Mouse (Mus musculus) ES-CJ7 (cell line): ENCODE results near the gene Vmn1r220.
"Not testable (repeated sequence)": the region's sequence is repeated elsewhere in the genome, so short reads cannot be mapped to it uniquely, and the experiment has no call there.

Experiments
- DNase-seq: peaks from one replicate; pipeline ENCODE4 v3.0.0; 2011; ENCODE audit warnings: low read depth, low spot score

The Vmn1r220 gene

GRCm38 (mm10) chr13:23187875-23188274 lies at the start of gene Vmn1r220:
Gene Vmn1r220, minus strand, starts transcription at chr13:23187975.
- DNase-seq, result no peak

DNA sequence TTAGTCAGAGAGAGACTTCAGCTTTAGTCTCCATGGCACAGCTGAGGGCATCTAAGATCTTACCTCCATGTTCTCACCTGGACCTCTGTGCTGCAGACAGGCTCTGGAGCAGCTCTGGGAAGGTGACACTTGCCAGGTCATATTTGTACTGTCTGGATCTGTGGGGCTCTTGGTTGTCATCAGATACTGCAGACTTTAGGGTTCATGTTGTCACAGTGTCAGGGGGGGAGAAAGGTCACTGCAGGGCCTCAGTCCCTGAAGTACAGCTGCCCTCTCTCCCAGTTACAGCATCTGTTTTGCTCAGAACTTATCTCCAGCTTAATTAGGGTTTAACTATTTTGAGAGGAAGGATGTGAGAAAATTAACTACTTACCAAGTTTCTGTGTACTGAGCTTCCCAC lies 48.1 kb upstream of the Vmn1r220 start, which contains the start of gene Vmn1r222:
TSS of gene Vmn1r222 (minus strand) at position 101 of the 400 bp plus-strand sequence.
- DNase-seq, result not testable (repeated sequence)

DNA sequence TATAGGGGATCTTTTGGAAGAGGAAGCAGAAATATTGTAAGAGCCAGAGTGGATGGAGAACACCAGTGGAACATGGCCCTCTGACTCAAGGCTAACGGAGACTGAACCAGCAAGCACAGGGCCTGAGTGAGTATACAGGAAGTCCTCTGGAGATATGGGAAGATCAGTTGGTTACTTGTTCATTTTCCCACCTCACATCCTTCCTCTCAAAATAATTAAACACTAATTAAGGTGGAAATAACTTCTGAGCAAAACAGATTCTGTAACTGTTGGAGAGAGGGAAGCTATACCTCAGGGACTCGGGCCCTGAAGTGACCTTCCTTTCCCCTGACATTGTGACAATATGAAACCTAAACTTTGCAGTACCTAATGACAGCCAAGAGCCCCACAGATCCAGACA lies 26.1 kb upstream of the Vmn1r220 start, which contains the start of gene Vmn1r221:
TSS of gene Vmn1r221 (plus strand) at position 301 of the 400 bp plus-strand sequence.
- not testable (repeated sequence) for DNase-seq

- not testable (repeated sequence) for DNase-seq
Observed at GRCm38 (mm10) chr13:23203885-23204284, 16.1 kb upstream of the Vmn1r220 start.

DNA sequence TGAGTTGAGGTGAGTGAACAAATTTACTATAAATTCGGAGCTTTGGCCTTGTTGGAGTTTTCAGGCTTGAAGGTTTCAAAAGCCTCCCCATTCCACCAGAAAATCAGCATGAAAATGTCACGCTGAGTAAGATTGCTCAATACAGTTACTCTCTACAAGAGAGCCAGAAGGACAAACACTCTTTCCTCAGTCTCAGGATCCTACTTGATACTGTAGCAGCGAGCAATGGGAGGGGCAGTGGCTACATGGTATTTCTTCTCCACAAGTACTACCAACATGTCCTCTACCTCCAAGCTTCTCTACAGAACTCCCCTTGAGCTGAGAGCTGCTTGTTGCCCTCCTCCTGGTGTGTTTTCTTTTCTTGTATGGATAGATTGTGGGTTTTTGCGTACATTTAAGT lies 21.3 kb downstream of the Vmn1r220 start:
- not testable (repeated sequence) for DNase-seq

DNA sequence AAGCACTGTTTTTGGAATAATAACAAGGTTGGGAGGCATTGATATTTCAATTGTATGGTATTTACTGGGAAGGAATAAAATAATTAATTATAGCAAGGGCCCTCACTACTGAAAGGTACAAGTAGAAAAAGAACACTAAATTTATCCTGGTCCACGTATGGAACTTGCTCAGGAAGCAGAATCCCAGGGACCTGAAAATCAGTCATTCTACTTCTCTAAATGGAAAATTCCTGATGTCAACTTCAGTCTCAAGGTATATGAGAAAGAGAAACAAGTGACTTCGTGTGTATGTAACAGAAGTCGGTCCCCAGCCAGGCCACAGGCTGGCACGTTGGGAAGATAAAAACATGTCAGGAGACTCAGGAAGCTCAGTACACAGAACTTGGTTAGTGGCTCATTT lies 28.8 kb downstream of the Vmn1r220 start, which contains the start of gene Vmn1r219:
TSS of gene Vmn1r219 (plus strand) at position 301 of the 400 bp plus-strand sequence.
- no peak for DNase-seq

DNA sequence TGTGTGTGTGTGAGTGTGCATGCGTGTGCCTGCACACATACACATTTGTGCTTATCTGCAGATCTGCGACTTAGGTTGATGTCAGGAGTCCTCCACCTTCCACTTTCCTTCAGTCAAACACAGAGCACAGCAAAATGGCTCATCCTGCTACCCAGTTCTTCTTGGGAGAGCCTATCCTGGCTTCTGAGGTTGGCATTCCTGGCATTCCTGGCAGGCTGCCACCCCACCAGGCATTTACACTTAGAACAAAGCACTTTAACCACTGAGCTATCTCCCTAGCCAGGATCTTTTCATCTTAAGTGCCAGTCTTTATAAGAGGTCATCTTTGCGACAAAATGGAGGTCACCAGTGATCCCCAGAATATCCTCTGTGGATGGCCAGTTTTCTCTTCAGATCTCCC lies 29.9 kb downstream of the Vmn1r220 start:
- DNase-seq, result peak; percentile 56

DNA sequence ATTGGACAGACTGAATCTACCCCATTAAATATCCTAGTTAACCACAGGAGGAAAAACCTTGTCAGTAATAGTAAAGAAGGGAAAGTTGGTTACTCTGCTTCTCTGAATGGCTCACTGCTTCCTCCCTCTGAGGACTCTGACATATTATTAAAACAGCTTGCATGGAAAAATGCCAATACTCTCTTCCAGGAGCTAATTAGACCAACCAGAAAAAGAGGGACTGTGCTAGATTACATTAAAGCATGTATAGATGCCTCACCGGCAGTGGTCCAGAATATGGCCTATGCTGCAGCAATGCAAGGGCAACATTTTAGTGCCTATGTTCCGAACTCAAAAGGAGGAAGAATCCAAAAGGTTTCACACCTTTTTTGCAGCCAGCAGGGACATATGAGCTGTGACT lies 48.9 kb downstream of the Vmn1r220 start:
- DNase-seq, result no peak

- no peak for DNase-seq
Observed at GRCm38 (mm10) chr13:23133501-23133900, 54.3 kb downstream of the Vmn1r220 start.

DNA sequence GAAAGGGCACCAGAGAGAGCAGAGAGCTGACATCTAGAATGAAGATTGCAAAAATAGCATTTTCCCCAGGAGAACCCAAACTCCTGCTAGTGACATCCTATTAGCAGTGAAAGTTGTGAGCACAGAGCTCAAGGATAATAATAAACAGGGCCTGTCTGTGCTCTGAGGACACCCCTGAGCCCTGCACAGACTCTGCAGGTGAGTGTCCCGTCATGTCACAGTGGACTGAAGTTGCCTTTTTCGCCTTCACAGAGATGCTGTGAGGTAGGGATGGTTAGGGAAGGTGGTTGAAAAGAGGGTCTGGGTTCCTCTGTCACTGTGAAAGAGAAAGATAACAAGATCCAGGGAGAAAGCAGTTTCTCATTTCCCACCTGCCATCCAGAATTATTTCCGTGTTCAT lies 54.7 kb downstream of the Vmn1r220 start, which contains the start of gene Vmn1r218:
TSS of gene Vmn1r218 (plus strand) at position 57 of the 400 bp plus-strand sequence.
- no peak for DNase-seq
